Mouse (Mus musculus): ENCODE measurements around the gene Tssk3. TPM values are rescaled to one million over a fixed set of nuclear protein-coding genes. Genes with fewer than 3 reads are reported as not detected.
"Not testable (repeated sequence)": the region's sequence is repeated elsewhere in the genome, so short reads cannot be mapped to it uniquely, and the experiment has no call there.

The Tssk3 gene
- polyA plus RNA-seq, 1 experiment from 2014 or later = not detected

DNA sequence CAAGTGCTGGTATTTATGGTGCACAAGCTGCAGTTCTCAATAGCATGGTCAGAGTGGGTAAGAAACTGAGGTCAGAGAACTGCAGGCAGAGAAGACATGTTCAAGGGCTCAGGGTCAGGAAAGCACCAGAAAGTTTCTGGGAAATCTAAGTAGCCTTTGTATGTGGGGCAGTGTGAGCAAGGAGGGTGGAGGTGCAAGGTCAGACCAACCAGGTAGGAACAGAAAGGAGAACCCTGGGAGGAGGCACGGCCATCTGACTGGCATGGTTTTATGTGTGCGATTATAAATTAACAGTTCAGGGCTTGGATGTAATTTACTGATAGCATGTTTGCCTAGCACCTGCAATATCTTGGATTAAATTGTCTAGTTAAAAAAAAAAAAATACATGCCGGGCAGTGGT lies 31.1 kb downstream of the Tssk3 start:
- no peaks in the 10 kb centered on the region for H3K27me3 ChIP-seq
- no peak overlapping the region for H3K27ac ChIP-seq
- H3K9me3 ChIP-seq = no peaks in the 10 kb centered on the region
- 91% methylated on average over 3 of the region's 3 CpGs for WGBS
- H3K4me1 ChIP-seq = peaks cover 8% of the 10 kb centered on the region
- no peak overlapping the region for H3K4me2 ChIP-seq (replicated peaks)
- no peak for ATAC-seq (ENCODE audit: low FRiP score, low read depth)
- H3K9ac ChIP-seq = no peak overlapping the region
- H3K36me3 ChIP-seq = peaks cover 4% of the 10 kb centered on the region; the same call in 1 of the 2 replicates
- no peak overlapping the region for H3K4me3 ChIP-seq

DNA sequence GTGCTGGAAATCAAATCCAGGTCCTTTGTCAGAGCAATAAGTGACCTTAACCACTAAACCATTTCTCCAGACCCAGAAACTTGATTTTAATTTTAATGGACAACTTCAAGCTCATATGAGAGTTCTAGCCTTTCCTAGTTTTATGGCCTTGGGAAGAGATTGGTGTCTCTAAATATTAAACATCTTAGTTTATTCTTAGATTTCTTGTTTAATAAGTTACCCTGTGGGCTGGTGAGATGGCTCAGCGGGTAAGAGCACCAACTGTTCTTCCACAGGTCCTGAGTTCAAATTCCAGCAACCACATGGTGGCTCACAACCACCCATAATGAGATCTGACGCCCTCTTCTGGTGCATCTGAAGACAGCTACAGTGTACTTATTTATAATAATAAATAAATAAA lies 33.5 kb downstream of the Tssk3 start:
- not testable (repeated sequence) for H3K27ac ChIP-seq

DNA sequence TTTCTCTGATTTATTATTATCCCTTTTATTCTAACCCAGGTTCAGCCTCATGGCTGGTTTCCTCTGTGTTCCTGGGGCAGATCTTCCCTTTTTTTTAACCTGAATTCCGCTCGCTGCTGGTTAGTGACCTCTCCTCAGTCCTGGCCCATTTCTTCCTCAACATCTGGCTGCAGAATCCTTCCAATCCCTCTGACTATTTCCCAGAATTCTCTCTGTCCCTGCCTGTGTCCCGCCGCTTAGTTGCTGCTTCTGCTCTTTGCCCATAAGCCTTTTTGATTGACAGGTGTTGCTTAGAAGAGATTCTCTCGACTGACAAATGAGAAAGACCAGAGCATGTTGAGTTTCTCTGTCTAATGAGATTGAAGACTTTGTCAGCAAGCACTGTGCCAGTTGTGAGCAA lies 34.7 kb downstream of the Tssk3 start:
- Histone ChIP-seq H3K9ac (no peak overlapping the region), H3K4me3 (no peak overlapping the region), H3K27me3 (no peaks in the 10 kb centered on the region), H3K4me2 (replicated peaks) (no peak overlapping the region), H3K36me3 (no peaks in the 10 kb centered on the region), H3K9me3 (no peaks in the 10 kb centered on the region), H3K27ac (no peak overlapping the region), H3K4me1 (no peaks in the 10 kb centered on the region)
- WGBS = 59% methylated on average over 5 of the region's 5 CpGs
- ATAC-seq (ENCODE audit: low FRiP score, low read depth) = no peak

More for the DNA sequence above, 33.5 kb downstream of the Tssk3 start:
- not testable (repeated sequence) for H3K4me2 ChIP-seq (replicated peaks); H3K9me3 ChIP-seq; ATAC-seq (ENCODE audit: low FRiP score, low read depth); H3K27me3 ChIP-seq; H3K9ac ChIP-seq; H3K36me3 ChIP-seq; H3K4me3 ChIP-seq; H3K4me1 ChIP-seq
- WGBS = 76% methylated on average over 2 of the region's 2 CpGs

DNA sequence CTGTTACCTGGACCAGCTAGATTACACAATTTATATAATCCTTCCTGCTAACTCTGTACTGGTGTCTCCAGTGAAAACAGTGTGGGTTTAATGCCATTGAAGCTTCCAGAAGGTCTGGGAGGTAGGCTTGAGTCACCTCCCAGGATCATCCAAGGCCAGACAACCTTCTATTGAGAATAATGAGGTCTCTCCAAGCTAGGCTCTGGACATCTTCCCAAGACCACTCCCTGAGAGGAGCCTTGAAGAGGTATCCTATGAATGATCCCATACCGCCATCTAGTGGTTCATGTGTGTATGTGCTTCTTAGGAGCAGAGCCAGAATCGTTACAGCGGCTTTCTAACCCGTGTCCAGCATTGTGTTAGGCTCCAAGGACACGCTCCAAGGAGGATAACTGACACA lies 35.6 kb downstream of the Tssk3 start:
- no peaks in the 10 kb centered on the region for H3K36me3 ChIP-seq
- H3K9me3 ChIP-seq = no peaks in the 10 kb centered on the region
- no peaks in the 10 kb centered on the region for H3K4me1 ChIP-seq
- ATAC-seq (ENCODE audit: low FRiP score, low read depth) = peak; percentile 73; the same call in 1 of the 2 replicates
- H3K4me3 ChIP-seq = no peak overlapping the region
- no peak overlapping the region for H3K4me2 ChIP-seq (replicated peaks)
- H3K27ac ChIP-seq = no peak overlapping the region
- WGBS = 5% methylated on average over 5 of the region's 5 CpGs
- H3K27me3 ChIP-seq = no peaks in the 10 kb centered on the region
- H3K9ac ChIP-seq = no peak overlapping the region

DNA sequence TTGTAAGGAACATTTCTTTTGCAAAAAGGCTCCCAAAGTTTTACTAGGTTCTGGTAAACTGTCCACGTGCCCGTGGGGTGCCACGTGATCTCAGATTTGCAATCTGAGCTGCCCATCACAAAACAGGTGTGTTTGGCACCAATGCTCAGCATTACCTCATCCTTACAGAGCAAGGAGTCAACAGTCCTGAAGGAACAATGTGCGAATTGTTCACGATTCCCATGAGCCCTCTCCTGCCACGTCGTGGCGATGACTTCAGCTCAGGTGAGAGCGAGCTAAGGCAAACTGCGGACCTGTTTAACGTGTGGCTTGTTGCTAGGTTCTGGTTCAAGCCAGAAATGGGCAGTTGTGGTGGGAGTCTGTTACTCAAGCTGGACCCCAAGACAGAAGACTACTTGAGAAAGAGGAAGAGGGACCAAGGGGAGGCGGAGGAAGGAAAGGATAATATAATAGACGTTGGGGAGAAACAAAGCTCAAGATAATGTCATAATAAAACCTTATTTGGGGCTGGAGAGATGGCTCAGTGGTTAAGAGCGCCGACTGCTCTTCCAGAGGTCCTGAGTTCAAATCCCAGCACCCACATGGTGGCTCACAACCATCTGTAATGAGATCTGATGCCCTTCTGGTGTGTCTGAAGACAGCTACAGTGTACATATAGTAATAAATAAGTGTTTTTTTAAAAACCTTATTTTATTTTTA lies 39.2 kb downstream of the Tssk3 start:
- 64% methylated on average over 15 of the region's 15 CpGs for WGBS
- H3K27ac ChIP-seq = no peak overlapping the region
- no peaks in the 10 kb centered on the region for H3K9me3 ChIP-seq
- H3K4me3 ChIP-seq = no peak overlapping the region
- H3K27me3 ChIP-seq = no peaks in the 10 kb centered on the region
- H3K36me3 ChIP-seq = no peaks in the 10 kb centered on the region
- no peak for ATAC-seq (ENCODE audit: low FRiP score, low read depth)
- H3K4me2 ChIP-seq (replicated peaks) = no peak overlapping the region
- H3K4me1 ChIP-seq = no peaks in the 10 kb centered on the region
- no peak overlapping the region for H3K9ac ChIP-seq

DNA sequence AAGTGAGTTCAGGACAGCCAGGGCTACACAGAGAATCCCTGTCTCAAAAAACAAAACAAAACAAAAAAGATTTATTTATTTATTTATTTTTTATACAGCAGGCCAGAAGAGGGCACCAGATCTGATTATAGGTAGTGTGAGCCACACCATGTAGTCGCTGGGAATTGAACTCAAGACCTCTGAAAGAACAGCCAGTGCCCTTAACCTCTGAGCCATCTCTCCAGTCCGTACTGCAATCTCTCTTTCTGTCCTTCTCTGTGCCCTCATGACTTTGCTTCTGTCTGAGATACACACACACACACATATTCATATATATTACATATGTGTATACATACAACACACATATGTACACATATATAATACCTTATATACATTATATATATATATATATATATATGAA lies 40.0 kb downstream of the Tssk3 start:
- Histone ChIP-seq H3K27me3 (no peaks in the 10 kb centered on the region), H3K36me3 (no peaks in the 10 kb centered on the region), H3K4me3 (no peak overlapping the region), H3K4me2 (replicated peaks) (no peak overlapping the region), H3K27ac (no peak overlapping the region), H3K9me3 (no peaks in the 10 kb centered on the region), H3K4me1 (no peaks in the 10 kb centered on the region), H3K9ac (no peak overlapping the region)
- WGBS = 80% methylated on average over 2 of the region's 2 CpGs
- no peak for ATAC-seq (ENCODE audit: low FRiP score, low read depth)

DNA sequence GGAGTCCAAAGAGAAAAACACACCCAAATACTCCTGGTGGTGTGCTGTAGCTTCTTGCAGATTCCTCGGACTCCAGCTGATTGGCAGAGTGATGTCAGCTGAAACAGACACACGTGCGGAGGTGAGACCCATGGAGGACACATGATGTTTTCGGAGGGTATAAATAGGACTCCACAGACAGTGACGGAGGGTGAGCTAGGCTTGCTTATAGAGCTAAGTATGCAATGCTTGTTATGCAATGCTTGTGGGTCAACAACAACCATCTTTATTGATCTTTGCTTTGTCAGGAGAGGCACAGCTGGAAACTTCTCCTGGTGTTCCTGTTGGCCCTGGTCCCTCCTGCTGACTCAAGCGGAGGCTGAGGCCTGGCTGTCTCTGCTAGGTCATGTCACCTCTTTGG lies 42.1 kb downstream of the Tssk3 start:
- Histone ChIP-seq H3K4me2 (replicated peaks) (no peak overlapping the region), H3K27me3 (no peaks in the 10 kb centered on the region), H3K36me3 (no peaks in the 10 kb centered on the region), H3K9me3 (no peaks in the 10 kb centered on the region), H3K4me1 (no peaks in the 10 kb centered on the region), H3K4me3 (no peak overlapping the region), H3K27ac (no peak overlapping the region), H3K9ac (no peak overlapping the region)
- ATAC-seq (ENCODE audit: low FRiP score, low read depth) = no peak
- 82% methylated on average over 6 of the region's 6 CpGs for WGBS

DNA sequence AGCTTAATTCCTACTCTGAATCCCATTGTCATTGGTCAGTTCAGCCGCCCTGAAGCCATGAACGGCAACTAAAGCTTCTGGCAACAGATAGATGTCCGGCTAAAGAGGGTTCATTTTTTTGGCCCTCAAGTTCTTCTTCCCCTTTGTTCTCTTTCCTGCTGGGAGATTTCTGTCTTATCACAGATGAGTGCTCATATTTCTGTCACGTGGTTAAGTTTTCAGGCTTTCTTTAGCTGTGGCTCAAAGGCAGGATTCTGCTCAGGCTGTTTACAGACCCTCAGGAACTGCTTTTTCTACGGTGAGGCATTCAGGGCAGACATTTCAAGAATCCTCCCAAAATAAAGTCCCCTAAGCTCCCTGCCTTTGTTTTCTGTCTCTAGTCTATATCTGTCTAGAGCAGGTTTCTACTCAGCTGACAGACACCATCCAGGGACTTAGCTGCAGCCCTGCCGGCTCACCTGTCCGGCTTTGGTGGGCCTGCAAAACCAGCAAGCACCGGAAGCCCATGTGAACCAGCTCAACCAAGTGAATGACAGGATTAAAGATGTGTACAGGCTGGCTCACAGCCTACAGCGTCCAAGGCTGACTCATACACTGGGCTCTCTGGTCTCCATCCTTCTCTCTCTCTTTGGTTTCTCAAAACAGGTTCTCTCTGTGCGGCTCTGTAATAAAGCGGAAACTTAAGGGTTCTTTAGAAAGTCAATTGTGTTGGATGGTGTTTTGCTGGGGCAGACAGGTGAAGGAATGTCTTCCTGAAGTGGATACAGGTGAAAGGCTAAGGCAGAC lies 42.9 kb downstream of the Tssk3 start:
- ATAC-seq (ENCODE audit: low FRiP score, low read depth) = no peak
- WGBS = 82% methylated on average over 11 of the region's 11 CpGs
- no peaks in the 10 kb centered on the region for H3K4me1 ChIP-seq

DNA sequence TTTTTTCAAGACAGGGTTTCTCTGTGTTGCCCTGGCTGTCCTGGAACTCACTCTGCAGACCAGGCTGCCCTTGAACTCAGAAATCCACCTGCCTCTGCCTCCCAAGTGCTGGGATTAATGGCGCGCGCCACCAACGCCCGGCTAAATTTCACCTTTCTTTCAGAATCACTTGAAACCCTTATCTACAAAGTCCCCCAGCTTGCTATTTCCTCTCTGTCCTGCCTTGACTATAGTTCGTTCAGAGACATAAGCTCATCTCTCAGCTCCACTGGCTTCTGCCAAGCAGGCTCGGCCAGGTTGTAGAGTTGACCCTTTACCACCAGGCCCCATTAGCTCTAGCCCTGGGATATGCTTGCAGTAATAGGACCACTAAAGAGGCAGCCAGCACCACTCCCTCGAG lies 43.5 kb downstream of the Tssk3 start:
- no peak for ATAC-seq (ENCODE audit: low FRiP score, low read depth)
- Histone ChIP-seq H3K9me3 (no peaks in the 10 kb centered on the region), H3K4me1 (no peaks in the 10 kb centered on the region), H3K4me2 (replicated peaks) (no peak overlapping the region), H3K27ac (no peak overlapping the region), H3K9ac (no peak overlapping the region), H3K4me3 (no peak overlapping the region), H3K36me3 (no peaks in the 10 kb centered on the region), H3K27me3 (peaks cover 12% of the 10 kb centered on the region)
- 83% methylated on average over 8 of the region's 8 CpGs for WGBS

More for the DNA sequence above, 42.9 kb downstream of the Tssk3 start:
- H3K4me2 ChIP-seq (replicated peaks) = no peak overlapping the region
- H3K27ac ChIP-seq = no peak overlapping the region
- H3K36me3 ChIP-seq = no peaks in the 10 kb centered on the region
- H3K4me3 ChIP-seq = no peak overlapping the region
- H3K27me3 ChIP-seq = peaks cover 6% of the 10 kb centered on the region
- no peak overlapping the region for H3K9ac ChIP-seq
- H3K9me3 ChIP-seq = no peaks in the 10 kb centered on the region

DNA sequence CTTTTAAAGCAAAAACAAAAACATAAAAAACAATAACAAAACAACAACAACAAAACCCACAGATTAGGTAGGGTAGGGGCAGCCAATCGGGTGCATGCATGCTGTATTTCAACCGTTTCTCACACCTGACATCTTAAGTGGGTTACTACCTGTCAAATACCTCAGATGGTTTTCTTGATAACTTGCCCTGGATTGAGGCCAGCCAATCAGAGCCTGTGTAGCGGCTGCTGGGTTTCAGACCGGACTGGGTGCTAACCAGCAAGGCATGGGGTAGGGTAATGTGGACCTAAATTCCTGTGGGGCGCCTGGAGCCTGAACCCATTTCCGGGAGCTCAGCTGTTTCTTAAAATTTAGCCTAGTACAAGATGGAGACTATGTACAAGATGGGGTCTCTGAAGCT lies 49.7 kb downstream of the Tssk3 start:
- H3K27ac ChIP-seq = no peak overlapping the region
- peak overlapping the region; percentile 48 for H3K4me3 ChIP-seq
- H3K9ac ChIP-seq = no peak overlapping the region
- no peak for ATAC-seq (ENCODE audit: low FRiP score, low read depth)
- no peaks in the 10 kb centered on the region for H3K9me3 ChIP-seq
- peaks cover 46% of the 10 kb centered on the region for H3K27me3 ChIP-seq
- WGBS = 32% methylated on average over 6 of the region's 6 CpGs
- H3K4me1 ChIP-seq = peaks cover 10% of the 10 kb centered on the region
- H3K36me3 ChIP-seq = no peaks in the 10 kb centered on the region
- H3K4me2 ChIP-seq (replicated peaks) = peak overlapping the region; percentile 71

DNA sequence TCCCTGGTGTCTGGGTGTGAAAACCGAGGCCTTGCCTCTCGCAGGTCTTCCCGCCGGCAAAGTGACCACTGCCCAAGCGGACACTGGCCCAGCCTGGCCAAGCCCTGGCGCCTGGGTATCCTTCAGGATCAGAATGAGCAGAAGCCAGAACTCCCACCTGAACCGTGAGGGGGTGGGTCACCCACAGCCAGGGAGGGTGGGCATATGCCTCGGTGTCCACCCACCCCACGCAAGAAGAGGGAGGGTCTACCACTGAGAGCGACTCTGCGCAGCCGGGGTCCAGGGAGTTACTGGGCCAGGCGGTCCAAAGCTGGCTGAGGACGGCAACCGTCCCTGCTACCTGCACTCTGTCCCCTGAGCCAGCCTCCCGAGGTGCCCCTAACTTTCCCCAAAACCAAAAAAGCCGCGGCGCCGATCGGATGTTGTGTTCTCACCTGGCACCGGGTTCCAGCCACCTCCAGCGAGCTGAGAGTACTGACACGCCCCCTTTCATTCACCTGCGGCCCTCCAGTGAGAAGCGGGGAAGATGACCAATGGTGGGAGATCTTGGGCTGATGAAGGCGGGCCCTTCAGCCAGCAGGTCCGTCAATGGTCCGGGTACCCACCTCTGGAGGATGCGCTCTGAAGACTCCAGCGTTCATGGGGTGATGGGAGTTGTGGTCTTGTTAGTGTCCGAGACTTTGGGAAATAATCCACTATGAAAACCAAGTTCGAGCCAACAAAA lies 50.3 kb downstream of the Tssk3 start, which contains the start of gene Zbtb8b:
TSS of gene Zbtb8b (minus strand) at position 514 of the 724 bp plus-strand sequence.
- no peak within 1 kb of the TSS for H3K27ac ChIP-seq

More for the DNA sequence above, 50.3 kb downstream of the Tssk3 start, which contains the start of gene Zbtb8b:
- peaks cover 10% of the 10 kb centered on the region for H3K4me1 ChIP-seq
- H3K9me3 ChIP-seq = no peaks in the 10 kb centered on the region
- under 1% methylated on average over 32 of the region's 33 CpGs for WGBS
- peak within 1 kb of the TSS; percentile 71 for H3K4me2 ChIP-seq (replicated peaks)
- peaks cover 46% of the 10 kb centered on the region for H3K27me3 ChIP-seq
- peak within 1 kb of the TSS; percentile 63 for H3K9ac ChIP-seq
- H3K4me3 ChIP-seq = peak within 1 kb of the TSS; percentile 48
- H3K36me3 ChIP-seq = no peaks in the 10 kb centered on the region
- ATAC-seq (ENCODE audit: low FRiP score, low read depth) = peak; percentile 90
